Mouse (Mus musculus): ENCODE data around the gene Nod1. TPM values are rescaled to one million over a fixed set of nuclear protein-coding genes. Genes with fewer than 3 reads are reported as not detected.

The Nod1 gene
- total RNA-seq (2014; rRNA removed) = 3.5 and 4.8 TPM in 2 replicates
- 1.7 and 1.9 TPM in 2 replicates for polyA plus RNA-seq (2015; fragmentation: Nextera tagmentation; extraction: Ambion mirVana)

DNA sequence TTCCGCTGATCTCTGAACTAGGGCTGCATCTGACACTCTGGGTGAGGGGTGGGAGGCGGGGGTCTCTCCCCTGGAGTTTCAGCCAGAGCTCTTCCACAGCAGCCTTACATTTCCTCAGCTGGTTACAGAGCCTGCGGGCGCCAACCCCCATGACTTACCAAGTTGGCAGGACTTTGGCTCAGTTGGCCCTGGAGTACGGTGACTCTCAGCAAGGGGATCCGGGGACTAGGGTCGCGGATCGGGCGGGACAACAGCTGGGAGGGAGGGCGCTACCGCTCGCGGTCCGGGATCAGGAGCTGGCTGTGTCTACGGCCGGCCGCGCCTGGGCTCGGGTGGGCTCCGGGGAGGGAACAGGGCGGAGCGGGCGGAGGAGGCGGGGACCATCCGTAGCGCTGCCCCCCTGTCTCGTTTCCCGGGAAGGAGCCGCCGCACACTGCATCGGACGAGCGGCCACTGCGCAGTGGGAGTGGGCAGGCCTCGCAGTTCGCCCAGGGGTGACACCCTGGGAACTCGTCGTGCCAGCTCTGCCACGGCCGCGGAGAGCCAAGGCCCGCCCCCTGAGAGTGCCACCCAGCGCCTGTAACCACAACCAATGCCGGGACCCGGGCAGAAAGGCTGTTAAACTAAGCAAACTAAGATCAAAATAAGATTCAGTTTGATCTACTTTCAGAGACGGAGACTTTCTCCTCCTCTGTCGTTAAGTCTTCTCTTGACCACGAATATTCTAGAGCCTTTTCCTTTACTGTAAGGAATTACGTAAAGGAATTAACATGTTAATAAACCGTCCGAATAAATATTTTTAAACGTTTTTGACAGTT, at the start of gene Nod1:
Gene Nod1 (minus strand): TSS at position 502 of the 818 bp plus-strand sequence.
- no peak for TF ChIP-seq CTCF (IDR thresholded peaks at IDR 0.05; ENCODE audit: low read depth)
- H3K27me3 ChIP-seq (ENCODE audit: insufficient read depth, low read length) = no peaks in the 10 kb centered on the region
- peak; percentile 63 for DNase-seq (ENCODE audit: low spot score)

DNA sequence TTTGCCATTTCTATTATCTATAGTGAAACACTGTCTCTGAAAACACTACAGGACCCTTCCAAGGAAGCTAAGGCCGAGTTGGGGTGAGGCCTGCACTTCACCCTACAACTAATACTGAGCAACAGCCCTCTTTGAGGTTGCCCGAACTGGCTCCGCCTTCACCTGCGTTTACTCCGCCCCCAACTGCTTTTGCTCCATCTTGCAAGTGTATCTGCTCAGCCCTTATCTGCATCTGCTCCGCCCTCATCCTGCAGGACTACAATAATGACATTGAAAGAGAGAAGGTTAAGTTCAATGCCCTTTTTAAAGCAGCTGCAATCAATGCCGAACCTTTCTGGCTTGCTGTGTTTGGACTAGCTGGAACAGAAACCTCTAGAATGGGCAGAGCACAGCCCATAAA, 49.4 kb upstream of the Nod1 start:
- 89% methylated on average over 7 of the region's 7 CpGs for WGBS

More for the DNA sequence above, at the start of gene Nod1:
- Histone ChIP-seq H3K4me1 (ENCODE audit: insufficient read depth, low read length) (no peaks in the 10 kb centered on the region), H3K36me3 (ENCODE audit: insufficient read depth, low read length) (no peaks in the 10 kb centered on the region), H3K4me2 (ENCODE audit: low read depth, low read length) (peak within 1 kb of the TSS; percentile 92), H3K27ac (peak within 1 kb of the TSS; percentile 62), H3K9me3 (ENCODE audit: low read length) (no peaks in the 10 kb centered on the region), H3K9ac (replicated peaks; ENCODE audit: low read length) (peak within 1 kb of the TSS; percentile 63), H3K4me3 (ENCODE audit: low read length) (peak within 1 kb of the TSS; percentile 63)
- 1% methylated on average over 52 of the region's 53 CpGs for WGBS
- ATAC-seq = peak; percentile 89

DNA sequence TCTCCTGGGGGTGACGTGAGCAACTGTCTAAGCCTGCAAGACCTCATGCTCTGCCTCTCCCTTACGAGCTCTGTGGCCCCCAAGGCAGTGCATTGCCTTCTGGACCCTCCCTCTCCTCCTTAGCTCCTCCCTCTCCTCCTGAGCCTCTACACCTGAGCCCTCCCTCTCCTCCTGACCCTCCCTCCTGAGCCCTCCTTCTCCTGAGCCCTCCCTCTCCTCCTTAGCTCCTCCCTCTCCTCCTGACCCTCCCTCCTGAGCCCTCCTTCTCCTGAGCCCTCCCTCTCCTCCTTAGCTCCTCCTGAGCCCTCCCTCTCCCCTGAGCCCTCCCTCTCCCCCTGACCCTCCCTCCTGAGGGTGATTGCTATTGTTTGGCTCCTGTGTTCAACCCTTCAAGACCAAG, 46.0 kb upstream of the Nod1 start:
- no peaks in the 10 kb centered on the region for H3K27me3 ChIP-seq (ENCODE audit: insufficient read depth, low read length)
- no peak for DNase-seq (ENCODE audit: low spot score)
- H3K4me1 ChIP-seq (ENCODE audit: insufficient read depth, low read length) = no peaks in the 10 kb centered on the region
- 81% methylated on average over 2 of the region's 2 CpGs for WGBS
- no peaks in the 10 kb centered on the region for H3K36me3 ChIP-seq (ENCODE audit: insufficient read depth, low read length)
- no peak overlapping the region for H3K9ac ChIP-seq (replicated peaks; ENCODE audit: low read length)
- TF ChIP-seq CTCF (IDR thresholded peaks at IDR 0.05; ENCODE audit: low read depth) = no peak
- no peak overlapping the region for H3K4me3 ChIP-seq (ENCODE audit: low read length)
- H3K27ac ChIP-seq = no peak overlapping the region
- no peaks in the 10 kb centered on the region for H3K9me3 ChIP-seq (ENCODE audit: low read length)
- H3K4me2 ChIP-seq (ENCODE audit: low read depth, low read length) = no peak overlapping the region
- ATAC-seq = no peak

More for the DNA sequence above, 49.4 kb upstream of the Nod1 start:
- no peaks in the 10 kb centered on the region for H3K36me3 ChIP-seq (ENCODE audit: insufficient read depth, low read length)
- no peak overlapping the region for H3K27ac ChIP-seq
- no peak overlapping the region for H3K4me3 ChIP-seq (ENCODE audit: low read length)
- ATAC-seq = no peak
- H3K9ac ChIP-seq (replicated peaks; ENCODE audit: low read length) = no peak overlapping the region
- H3K4me2 ChIP-seq (ENCODE audit: low read depth, low read length) = no peak overlapping the region
- no peaks in the 10 kb centered on the region for H3K27me3 ChIP-seq (ENCODE audit: insufficient read depth, low read length)
- no peak for TF ChIP-seq CTCF (IDR thresholded peaks at IDR 0.05; ENCODE audit: low read depth)
- no peaks in the 10 kb centered on the region for H3K9me3 ChIP-seq (ENCODE audit: low read length)
- H3K4me1 ChIP-seq (ENCODE audit: insufficient read depth, low read length) = no peaks in the 10 kb centered on the region
- DNase-seq (ENCODE audit: low spot score) = no peak

DNA sequence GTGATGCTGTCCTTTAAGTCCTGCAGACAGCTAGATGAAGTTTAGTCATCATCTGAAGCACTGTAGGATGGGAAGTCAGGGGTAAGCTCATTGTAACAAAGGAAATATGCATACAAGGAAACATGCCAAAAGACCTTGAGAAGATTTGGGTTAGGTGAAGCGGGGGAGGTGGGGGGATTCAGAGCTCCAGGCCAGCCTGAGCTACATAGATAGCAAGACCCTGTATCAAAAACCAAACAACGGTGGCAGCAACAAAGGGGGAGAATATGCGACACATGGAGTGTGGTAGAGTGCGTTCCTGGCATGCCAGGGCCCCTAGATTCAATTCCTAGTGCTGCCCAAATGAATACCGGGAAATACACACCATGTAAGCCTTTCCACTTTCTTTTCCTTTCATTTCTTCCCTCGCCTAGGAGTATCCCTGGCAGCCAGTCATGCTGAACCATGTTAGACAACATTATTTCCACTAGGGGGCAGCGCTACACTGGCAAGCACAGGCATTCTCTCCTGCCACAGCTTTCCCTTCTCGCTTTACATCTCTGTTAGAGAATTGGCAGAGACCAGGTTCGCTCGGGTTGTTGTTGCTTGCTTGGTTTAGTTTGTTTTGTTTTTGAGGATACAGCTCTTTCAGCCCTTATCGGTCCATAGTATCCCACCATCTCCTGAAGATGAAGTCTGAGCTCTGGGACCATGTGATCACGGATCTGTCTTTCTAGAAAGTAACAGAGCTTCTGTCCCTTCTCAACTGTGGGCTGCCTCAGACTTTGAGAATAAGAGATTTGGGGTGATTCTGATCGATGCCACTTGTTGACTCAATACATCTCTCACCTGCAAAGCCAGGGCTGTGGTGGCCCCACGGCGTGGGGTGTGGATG, 44.5 kb upstream of the Nod1 start:
- H3K4me2 ChIP-seq (ENCODE audit: low read depth, low read length) = peak overlapping the region; percentile 30; the same call in 1 of the 2 replicates
- peak; percentile 85 for ATAC-seq

DNA sequence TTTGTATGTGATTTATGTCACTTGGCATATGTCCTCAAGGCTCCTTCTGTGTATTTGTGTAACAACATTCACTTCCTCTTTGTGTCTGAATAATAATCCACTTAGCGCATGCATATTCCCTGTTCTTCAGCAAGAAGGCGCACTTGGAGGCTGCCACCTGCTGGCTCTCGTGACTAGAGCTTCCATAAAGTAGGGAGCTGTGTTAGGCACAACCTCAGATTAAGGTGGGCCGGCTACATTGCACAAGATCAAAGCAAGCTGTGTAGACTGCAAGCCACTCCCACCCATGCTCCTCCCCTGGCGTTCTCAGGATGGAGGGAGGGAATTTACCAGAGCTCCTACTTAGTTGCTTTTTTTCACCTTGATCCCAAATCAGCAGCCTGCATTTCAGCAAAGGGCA, 43.8 kb upstream of the Nod1 start:
- ATAC-seq (peak; percentile 60; the same call in 1 of the 2 replicates), DNase-seq (ENCODE audit: low spot score) (peak; percentile 68)
- 25% methylated on average over 5 of the region's 5 CpGs for WGBS
- Histone ChIP-seq H3K4me2 (ENCODE audit: low read depth, low read length) (no peak overlapping the region), H3K27me3 (ENCODE audit: insufficient read depth, low read length) (no peaks in the 10 kb centered on the region), H3K36me3 (ENCODE audit: insufficient read depth, low read length) (no peaks in the 10 kb centered on the region), H3K4me1 (ENCODE audit: insufficient read depth, low read length) (no peaks in the 10 kb centered on the region), H3K9me3 (ENCODE audit: low read length) (no peaks in the 10 kb centered on the region), H3K9ac (replicated peaks; ENCODE audit: low read length) (no peak overlapping the region), H3K27ac (no peak overlapping the region), H3K4me3 (ENCODE audit: low read length) (no peak overlapping the region)
- TF ChIP-seq CTCF (IDR thresholded peaks at IDR 0.05; ENCODE audit: low read depth) = peak; percentile 72

More for the DNA sequence above, 44.5 kb upstream of the Nod1 start:
- peak; percentile 97 for TF ChIP-seq CTCF (IDR thresholded peaks at IDR 0.05; ENCODE audit: low read depth)
- H3K4me1 ChIP-seq (ENCODE audit: insufficient read depth, low read length) = no peaks in the 10 kb centered on the region
- H3K9ac ChIP-seq (replicated peaks; ENCODE audit: low read length) = no peak overlapping the region
- H3K27me3 ChIP-seq (ENCODE audit: insufficient read depth, low read length) = no peaks in the 10 kb centered on the region
- no peaks in the 10 kb centered on the region for H3K9me3 ChIP-seq (ENCODE audit: low read length)
- H3K4me3 ChIP-seq (ENCODE audit: low read length) = no peak overlapping the region
- no peaks in the 10 kb centered on the region for H3K36me3 ChIP-seq (ENCODE audit: insufficient read depth, low read length)
- 25% methylated on average over 15 of the region's 15 CpGs for WGBS
- H3K27ac ChIP-seq = no peak overlapping the region
- DNase-seq (ENCODE audit: low spot score) = peak; percentile 94

DNA sequence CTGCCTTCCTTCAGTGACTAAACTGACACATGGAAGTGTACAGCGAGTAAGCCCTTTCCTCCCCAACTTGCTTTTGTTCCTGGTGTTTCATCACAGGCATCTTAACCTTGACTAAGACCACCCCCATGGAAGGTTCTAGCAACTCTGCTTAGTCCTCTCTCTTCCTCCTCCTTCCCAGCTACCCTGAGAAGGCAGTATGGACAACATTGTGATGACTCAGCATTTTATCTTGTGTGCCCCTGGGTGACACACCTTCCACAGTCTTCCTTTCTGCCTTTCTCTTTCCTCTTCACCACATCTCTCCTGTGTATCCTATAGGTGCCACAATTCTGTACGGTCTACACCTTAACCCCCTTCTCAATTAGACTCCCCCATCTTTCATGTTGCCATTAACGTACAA, 41.8 kb upstream of the Nod1 start:
- no peaks in the 10 kb centered on the region for H3K9me3 ChIP-seq (ENCODE audit: low read length)
- no peak overlapping the region for H3K4me3 ChIP-seq (ENCODE audit: low read length)
- TF ChIP-seq CTCF (IDR thresholded peaks at IDR 0.05; ENCODE audit: low read depth) = no peak
- 91% methylated on average over 3 of the region's 3 CpGs for WGBS
- H3K4me2 ChIP-seq (ENCODE audit: low read depth, low read length) = no peak overlapping the region
- no peaks in the 10 kb centered on the region for H3K27me3 ChIP-seq (ENCODE audit: insufficient read depth, low read length)
- 0 out of 2 replicates have a peak, but pooled peaks cover 4% of the 10 kb centered on the region for H3K4me1 ChIP-seq (ENCODE audit: insufficient read depth, low read length)
- H3K9ac ChIP-seq (replicated peaks; ENCODE audit: low read length) = no peak overlapping the region
- DNase-seq (ENCODE audit: low spot score) = no peak
- no peak overlapping the region for H3K27ac ChIP-seq
- no peak for ATAC-seq
- H3K36me3 ChIP-seq (ENCODE audit: insufficient read depth, low read length) = no peaks in the 10 kb centered on the region

Data from hindbrain, postnatal 0 days (tissue).